ENCODE assay signal across 9 mouse cellular contexts in the genomic region with DNA sequence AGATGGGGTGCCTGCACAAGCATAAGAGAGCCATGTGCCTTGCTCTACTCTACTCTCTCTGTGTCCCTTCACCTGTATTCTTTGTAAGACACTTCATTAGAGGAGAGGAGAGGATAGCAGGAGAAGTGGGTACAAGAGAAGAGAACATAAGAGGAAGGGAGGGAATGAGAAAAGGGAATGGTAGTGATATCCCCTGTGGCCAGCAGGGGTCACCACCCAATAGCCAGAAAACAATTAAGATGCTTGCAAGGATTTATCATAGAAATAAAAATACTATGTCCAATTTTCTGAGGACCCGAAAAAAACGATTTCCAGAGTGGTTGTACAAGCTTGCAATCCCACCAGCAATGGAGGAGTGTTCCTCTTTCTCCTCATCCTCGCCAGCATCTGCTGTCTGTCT. TPM values are rescaled to one million over a fixed set of nuclear protein-coding genes. Genes with fewer than 3 reads are reported as not detected.
DNase-seq lines count a peak whose midpoint lies in the region; ATAC-seq and TF ChIP-seq lines count a peak whose summit lies in the region.
"Had no signal": no experiment of that assay in that cellular context is flagged by ENCODE, and none has a peak within 500 bp of the region (broad histone marks: within the 10 kb centered on the region; RNA-seq: fewer than 3 reads in every experiment).

No protein-coding gene starts in this region.

- TF ChIP-seq POLR2A in kidney, adult 2 months (IDR thresholded peaks at IDR 0.05; ENCODE audit: low read depth, low read length), result no peak
- TF ChIP-seq POLR2A in MEL (IDR thresholded peaks at IDR 0.05; ENCODE audit: control insufficient read depth in 1 of 2, insufficient read depth in 1 of 2, low read depth in 1 of 2, low read length in 2 of 2, poor library complexity in 1 of 2), result no peak

- H3K27me3 ChIP-seq in kidney, adult 2 months (replicated peaks; ENCODE audit: control insufficient read depth, insufficient read depth, low read length), result no peaks in the 10 kb centered on the region
- no peaks in the 10 kb centered on the region for H3K27me3 ChIP-seq in kidney, embryonic 16.5 days (ENCODE audit: insufficient read depth, low read length)
- H3K27me3 ChIP-seq in MEL (ENCODE audit: control insufficient read depth in 1 of 2, insufficient read depth in 2 of 2, low read length in 2 of 2), result no peaks in the 10 kb centered on the region; a peak in 2 of 4 replicates
- H3K27me3 ChIP-seq in hindbrain, embryonic 14.5 days (ENCODE audit: control insufficient read depth, insufficient read depth, low read length), result no peaks in the 10 kb centered on the region
- H3K27me3 ChIP-seq: embryonic facial prominence, embryonic 13.5 days had no signal

- no peak overlapping the region for H3K4me2 ChIP-seq in kidney, embryonic 16.5 days (replicated peaks; ENCODE audit: low read depth, low read length)
- no peak overlapping the region for H3K4me2 ChIP-seq in hindbrain, embryonic 14.5 days (replicated peaks)
- H3K4me2 ChIP-seq: embryonic facial prominence, embryonic 13.5 days had no signal

- H3K9me3 ChIP-seq in kidney, embryonic 16.5 days (ENCODE audit: low read length), result no peaks in the 10 kb centered on the region
- no peaks in the 10 kb centered on the region for H3K9me3 ChIP-seq in MEL (replicated peaks; ENCODE audit: insufficient read depth, low read length)
- no peaks in the 10 kb centered on the region for H3K9me3 ChIP-seq in hindbrain, embryonic 14.5 days (ENCODE audit: control insufficient read depth, low read length)
- H3K9me3 ChIP-seq: embryonic facial prominence, embryonic 13.5 days had no signal

- H3K27ac ChIP-seq in kidney, adult 2 months (ENCODE audit: insufficient read depth, low read depth, low read length), result no peak overlapping the region
- no peak overlapping the region for H3K27ac ChIP-seq in kidney, embryonic 16.5 days (ENCODE audit: low read length)
- no peak overlapping the region for H3K27ac ChIP-seq in MEL (ENCODE audit: control insufficient read depth, low read depth, low read length)
- H3K27ac ChIP-seq in hindbrain, embryonic 14.5 days, result no peak overlapping the region
- H3K27ac ChIP-seq: embryonic facial prominence, embryonic 13.5 days had no signal

- TF ChIP-seq CTCF in kidney, adult 2 months (conservative IDR thresholded peaks at IDR 0.05; ENCODE audit: insufficient read depth, insufficient read length, low read depth, low read length), result peak; percentile 28; the same call in 1 of the 2 replicates
- TF ChIP-seq CTCF in MEL (IDR thresholded peaks at IDR 0.05 in 2 of 3, conservative IDR thresholded peaks at IDR 0.05 in 1 of 3; ENCODE audit: control insufficient read depth in 1 of 3, insufficient read depth in 1 of 3, low read depth in 2 of 3, low read length in 3 of 3, poor library complexity in 1 of 3, severe bottlenecking in 1 of 3), result peak; percentile 71 to 85 (median 74)

- H3K79me2 ChIP-seq in MEL (ENCODE audit: control insufficient read depth, insufficient read depth, low read length, poor library complexity), result no peaks in the 10 kb centered on the region

- no peaks in the 10 kb centered on the region for H3K36me3 ChIP-seq in kidney, adult 2 months (ENCODE audit: control insufficient read depth, insufficient read depth, low read length)
- no peaks in the 10 kb centered on the region for H3K36me3 ChIP-seq in kidney, embryonic 16.5 days (ENCODE audit: insufficient read depth, low read length)
- no peaks in the 10 kb centered on the region for H3K36me3 ChIP-seq in MEL (ENCODE audit: control insufficient read depth in 1 of 2, insufficient read depth in 2 of 2, low read length in 2 of 2)
- H3K36me3 ChIP-seq in hindbrain, embryonic 14.5 days (replicated peaks; ENCODE audit: control insufficient read depth, insufficient read depth), result no peaks in the 10 kb centered on the region
- H3K36me3 ChIP-seq: embryonic facial prominence, embryonic 13.5 days had no signal

- no peak overlapping the region for H3K9ac ChIP-seq in kidney, embryonic 16.5 days (replicated peaks; ENCODE audit: low read length)
- H3K9ac ChIP-seq in MEL (ENCODE audit: control insufficient read depth, low read depth, low read length, poor library complexity, severe bottlenecking), result no peak overlapping the region
- no peak overlapping the region for H3K9ac ChIP-seq in hindbrain, embryonic 14.5 days
- H3K9ac ChIP-seq: embryonic facial prominence, embryonic 13.5 days had no signal

- TF ChIP-seq EP300 in MEL (IDR thresholded peaks at IDR 0.05; ENCODE audit: low read depth in 1 of 2, low read length in 2 of 2), result no peak

- no peak for ATAC-seq in kidney, embryonic 16.5 days (ENCODE audit: low FRiP score, low TSS enrichment)
- peak; percentile 57 for ATAC-seq in inflammation-experienced regulatory T-cells, adult 6 months
- ATAC-seq in hindbrain, embryonic 14.5 days (ENCODE audit: low FRiP score), result no peak

- peak; percentile 33 for DNase-seq in kidney, adult 2 months
- peak; percentile 39 for DNase-seq in CD4-positive helper T cell, adult 2 months (ENCODE audit: low read depth, low spot score)
- DNase-seq in MEL (ENCODE audit: low read depth, low spot score), result peak; percentile 69
- DNase-seq in thymus, postnatal 25 days, result peak; percentile 21
- DNase-seq in right cerebral cortex, postnatal 10 days (ENCODE audit: low spot score in 2 of 2), result no peak
- DNase-seq in hindbrain, embryonic 14.5 days (ENCODE audit: low spot score), result no peak

- no peak overlapping the region for H3K4me3 ChIP-seq in kidney, adult 2 months (ENCODE audit: insufficient read depth, low read depth, low read length)
- H3K4me3 ChIP-seq in kidney, embryonic 16.5 days (ENCODE audit: low read length), result no peak overlapping the region
- no peak overlapping the region for H3K4me3 ChIP-seq in MEL (ENCODE audit: control insufficient read depth in 1 of 2, insufficient read depth in 1 of 2, low read depth in 2 of 2, low read length in 2 of 2)
- H3K4me3 ChIP-seq in hindbrain, embryonic 14.5 days (replicated peaks; ENCODE audit: low read length), result no peak overlapping the region
- H3K4me3 ChIP-seq: embryonic facial prominence, embryonic 13.5 days had no signal

- 34% methylated on average over 3 of the region's 3 CpGs for WGBS in kidney, adult 2 months
- 60% methylated on average over 3 of the region's 3 CpGs for WGBS in kidney, embryonic 16.5 days
- 43% methylated on average over 3 of the region's 3 CpGs for WGBS in hindbrain, embryonic 14.5 days

- no peaks in the 10 kb centered on the region for H3K4me1 ChIP-seq in kidney, adult 2 months (ENCODE audit: control insufficient read depth, insufficient read depth, low read length)
- no peaks in the 10 kb centered on the region for H3K4me1 ChIP-seq in kidney, embryonic 16.5 days (ENCODE audit: insufficient read depth, low read length)
- no peaks in the 10 kb centered on the region for H3K4me1 ChIP-seq in MEL (ENCODE audit: control insufficient read depth in 1 of 2, insufficient read depth in 2 of 2, low read length in 2 of 2)
- H3K4me1 ChIP-seq in hindbrain, embryonic 14.5 days (replicated peaks; ENCODE audit: control insufficient read depth, insufficient read depth, low read length), result no peaks in the 10 kb centered on the region
- H3K4me1 ChIP-seq: embryonic facial prominence, embryonic 13.5 days had no signal

- TF ChIP-seq RAD21 in MEL (IDR thresholded peaks at IDR 0.05; ENCODE audit: low read depth, low read length), result peak; percentile 75

TF ChIP-seq in MEL, 35 proteins besides CTCF, POLR2A, EP300 and RAD21 (continues in another document):
- TF ChIP-seq KAT2A (conservative IDR thresholded peaks at IDR 0.05; ENCODE audit: low read depth, low read length) (no peak), MAFK (IDR thresholded peaks at IDR 0.05; ENCODE audit: borderline replicate concordance, low read depth, low read length) (no peak), SMC3 (IDR thresholded peaks at IDR 0.05; ENCODE audit: low read depth, low read length) (peak; percentile 92), MAX (IDR thresholded peaks at IDR 0.05; ENCODE audit: low read length) (no peak), ZNF384 (IDR thresholded peaks at IDR 0.05; ENCODE audit: low read depth, low read length) (no peak), GABPA (IDR thresholded peaks at IDR 0.05; ENCODE audit: low read depth, low read length) (no peak), NRF1 (IDR thresholded peaks at IDR 0.05; ENCODE audit: insufficient read depth, low read depth, low read length, poor library complexity, severe bottlenecking) (no peak), TCF12 (IDR thresholded peaks at IDR 0.05; ENCODE audit: low read depth, low read length) (0 out of 2 replicates have a peak, but pooled peaks have one; percentile 15), CHD1 (IDR thresholded peaks at IDR 0.05; ENCODE audit: low read depth, low read length) (no peak), TAL1 (IDR thresholded peaks at IDR 0.05; ENCODE audit: low read length) (no peak), UBTF (IDR thresholded peaks at IDR 0.05; ENCODE audit: borderline replicate concordance, insufficient read depth, low read depth, low read length) (no peak)

RNA-seq across cellular contexts. Expression of gene Mmp8, which starts 3.9 kb away (rescaled TPM):
- polyA plus RNA-seq in kidney, adult 2 months (2012; rRNA removed), result 0.03 TPM in 1 of 2 replicates, not detected in the other
- 0.35 and 0.89 TPM in 2 replicates for polyA plus RNA-seq in kidney, embryonic 16.5 days (2015; fragmentation: Nextera tagmentation; extraction: Ambion mirVana)
- not detected in 2 replicates for total RNA-seq in MEL (2012; rRNA removed)
- polyA plus RNA-seq in MEL (2012; ENCODE audit: insufficient read depth in 1 of 2, insufficient read length in 2 of 2, low read depth in 1 of 2, low replicate concordance in 2 of 2, missing spikeins in 1 of 2), result not detected
- not detected for polyA plus RNA-seq in inflammation-experienced regulatory T-cells, adult 6 months (2017; shearing (Covaris generic))
- polyA plus RNA-seq in hindbrain, embryonic 14.5 days (2014; fragmentation: Nextera tagmentation; extraction: Ambion mirVana), result 0.08 and 0.25 TPM in 2 replicates
- polyA plus RNA-seq: embryonic facial prominence, embryonic 13.5 days had no signal

RNA-seq across cellular contexts. Expression of gene Mmp27, which starts 16.8 kb away (rescaled TPM):
- not detected in 2 replicates for polyA plus RNA-seq in kidney, adult 2 months (2012; rRNA removed)
- not detected in 2 replicates for polyA plus RNA-seq in kidney, embryonic 16.5 days (2015; fragmentation: Nextera tagmentation; extraction: Ambion mirVana)
- 0.27 TPM in 1 of 2 replicates, not detected in the other for total RNA-seq in MEL (2012; rRNA removed)
- polyA plus RNA-seq in MEL (2012; ENCODE audit: insufficient read depth in 1 of 2, insufficient read length in 2 of 2, low read depth in 1 of 2, low replicate concordance in 2 of 2, missing spikeins in 1 of 2), result not detected
- polyA plus RNA-seq in inflammation-experienced regulatory T-cells, adult 6 months (2017; shearing (Covaris generic)), result not detected
- polyA plus RNA-seq in hindbrain, embryonic 14.5 days (2014; fragmentation: Nextera tagmentation; extraction: Ambion mirVana), result not detected in 2 replicates
- polyA plus RNA-seq: embryonic facial prominence, embryonic 13.5 days had no signal

RNA-seq across cellular contexts. Expression of gene Mmp10, which starts 52.2 kb away (rescaled TPM):
- polyA plus RNA-seq in kidney, adult 2 months (2012; rRNA removed), result not detected in 2 replicates
- polyA plus RNA-seq in kidney, embryonic 16.5 days (2015; fragmentation: Nextera tagmentation; extraction: Ambion mirVana), result 0.09 TPM in 1 of 2 replicates, not detected in the other
- total RNA-seq in MEL (2012; rRNA removed), result not detected in 2 replicates
- polyA plus RNA-seq in MEL (2012; ENCODE audit: insufficient read depth in 1 of 2, insufficient read length in 2 of 2, low read depth in 1 of 2, low replicate concordance in 2 of 2, missing spikeins in 1 of 2), result not detected
- under 1 TPM in 1 of 3 experiments, not detected in 2; 0.48 TPM for polyA plus RNA-seq in inflammation-experienced regulatory T-cells, adult 6 months (2017; shearing (Covaris generic))
- not detected in 2 replicates for polyA plus RNA-seq in hindbrain, embryonic 14.5 days (2014; fragmentation: Nextera tagmentation; extraction: Ambion mirVana)
- polyA plus RNA-seq: embryonic facial prominence, embryonic 13.5 days had no signal

Comparison
In these comparisons a context has a peak if more than half of its experiments do, and no peak if none do; other contexts are left out.
1. DNase-seq: peak in kidney, adult 2 months (single experiment), CD4-positive helper T cell, adult 2 months (single experiment), MEL (single experiment) and thymus, postnatal 25 days (single experiment); none in right cerebral cortex, postnatal 10 days (0 of 2) and hindbrain, embryonic 14.5 days (single experiment).